Mouse (Mus musculus): ENCODE data around the gene Crybg2. TPM values are rescaled to one million over a fixed set of nuclear protein-coding genes. Genes with fewer than 3 reads are reported as not detected.
A peak's percentile ranks its signal among the peaks of the same experiment; 100 is the strongest.

The Crybg2 gene
- total and polyA plus RNA-seq, 2 experiments from 2014 or later: 2.8 to 5.9 TPM

GRCm38 (mm10) chr4:134113356-134113994, 52.9 kb downstream of the Crybg2 start:
- no peaks in the 10 kb centered on the region for H3K4me1 ChIP-seq (ENCODE audit: insufficient read depth, low read length)
- no peak overlapping the region for H3K9ac ChIP-seq (replicated peaks; ENCODE audit: low read length)
- WGBS: 48% methylated on average over 10 of the region's 10 CpGs
- H3K27ac ChIP-seq: no peak overlapping the region
- no peaks in the 10 kb centered on the region for H3K27me3 ChIP-seq (ENCODE audit: insufficient read depth, low read length)
- ATAC-seq (0 out of 2 replicates have a peak, but pooled peaks have one; percentile 15), DNase-seq (ENCODE audit: low spot score) (no peak)
- no peaks in the 10 kb centered on the region for H3K36me3 ChIP-seq (ENCODE audit: insufficient read depth, low read length)
- no peak overlapping the region for H3K4me2 ChIP-seq (ENCODE audit: low read depth, low read length)
- H3K4me3 ChIP-seq (ENCODE audit: low read length): no peak overlapping the region
- no peaks in the 10 kb centered on the region for H3K9me3 ChIP-seq (ENCODE audit: low read length)
- no peak for TF ChIP-seq CTCF (IDR thresholded peaks at IDR 0.05; ENCODE audit: low read depth)

GRCm38 (mm10) chr4:134114038-134114437, 53.4 kb downstream of the Crybg2 start:
- ATAC-seq (no peak), DNase-seq (ENCODE audit: low spot score) (no peak)
- Histone ChIP-seq H3K27me3 (ENCODE audit: insufficient read depth, low read length) (no peaks in the 10 kb centered on the region), H3K4me2 (ENCODE audit: low read depth, low read length) (no peak overlapping the region), H3K27ac (no peak overlapping the region), H3K4me3 (ENCODE audit: low read length) (no peak overlapping the region), H3K4me1 (ENCODE audit: insufficient read depth, low read length) (no peaks in the 10 kb centered on the region), H3K9me3 (ENCODE audit: low read length) (no peaks in the 10 kb centered on the region), H3K9ac (replicated peaks; ENCODE audit: low read length) (no peak overlapping the region), H3K36me3 (ENCODE audit: insufficient read depth, low read length) (no peaks in the 10 kb centered on the region)
- no peak for TF ChIP-seq CTCF (IDR thresholded peaks at IDR 0.05; ENCODE audit: low read depth)
- WGBS: 90% methylated on average over 4 of the region's 4 CpGs

- H3K27me3 ChIP-seq (ENCODE audit: insufficient read depth, low read length): no peaks in the 10 kb centered on the region
- 89% methylated on average over 16 of the region's 16 CpGs for WGBS
- TF ChIP-seq CTCF (IDR thresholded peaks at IDR 0.05; ENCODE audit: low read depth): no peak
- H3K36me3 ChIP-seq (ENCODE audit: insufficient read depth, low read length): no peaks in the 10 kb centered on the region
- DNase-seq (ENCODE audit: low spot score) (no peak), ATAC-seq (no peak)
- no peak overlapping the region for H3K27ac ChIP-seq
- no peak overlapping the region for H3K9ac ChIP-seq (replicated peaks; ENCODE audit: low read length)
- H3K4me1 ChIP-seq (ENCODE audit: insufficient read depth, low read length): no peaks in the 10 kb centered on the region
- no peak overlapping the region for H3K4me2 ChIP-seq (ENCODE audit: low read depth, low read length)
- H3K9me3 ChIP-seq (ENCODE audit: low read length): no peaks in the 10 kb centered on the region
- H3K4me3 ChIP-seq (ENCODE audit: low read length): no peak overlapping the region
Observed at GRCm38 (mm10) chr4:134115215-134116144, 54.9 kb downstream of the Crybg2 start.

- H3K4me1 ChIP-seq (ENCODE audit: insufficient read depth, low read length): no peaks in the 10 kb centered on the region
- TF ChIP-seq CTCF (IDR thresholded peaks at IDR 0.05; ENCODE audit: low read depth): no peak
- no peak overlapping the region for H3K27ac ChIP-seq
- 86% methylated on average over 2 of the region's 2 CpGs for WGBS
- no peak for DNase-seq (ENCODE audit: low spot score)
- H3K9me3 ChIP-seq (ENCODE audit: low read length): no peaks in the 10 kb centered on the region
- no peak overlapping the region for H3K9ac ChIP-seq (replicated peaks; ENCODE audit: low read length)
- no peaks in the 10 kb centered on the region for H3K36me3 ChIP-seq (ENCODE audit: insufficient read depth, low read length)
- no peak overlapping the region for H3K4me3 ChIP-seq (ENCODE audit: low read length)
- no peaks in the 10 kb centered on the region for H3K27me3 ChIP-seq (ENCODE audit: insufficient read depth, low read length)
- ATAC-seq: no peak
- no peak overlapping the region for H3K4me2 ChIP-seq (ENCODE audit: low read depth, low read length)
Observed at GRCm38 (mm10) chr4:134116501-134116900, 55.9 kb downstream of the Crybg2 start.

GRCm38 (mm10) chr4:134117012-134117411, 56.4 kb downstream of the Crybg2 start:
- 75% methylated on average over 8 of the region's 8 CpGs for WGBS
- Histone ChIP-seq H3K9ac (replicated peaks; ENCODE audit: low read length) (no peak overlapping the region), H3K4me1 (ENCODE audit: insufficient read depth, low read length) (no peaks in the 10 kb centered on the region), H3K27ac (no peak overlapping the region), H3K36me3 (ENCODE audit: insufficient read depth, low read length) (no peaks in the 10 kb centered on the region), H3K9me3 (ENCODE audit: low read length) (no peaks in the 10 kb centered on the region), H3K4me2 (ENCODE audit: low read depth, low read length) (no peak overlapping the region), H3K4me3 (ENCODE audit: low read length) (no peak overlapping the region), H3K27me3 (ENCODE audit: insufficient read depth, low read length) (no peaks in the 10 kb centered on the region)
- DNase-seq (ENCODE audit: low spot score) (no peak), ATAC-seq (no peak)
- TF ChIP-seq CTCF (IDR thresholded peaks at IDR 0.05; ENCODE audit: low read depth): no peak

GRCm38 (mm10) chr4:134118126-134118800, 57.6 kb downstream of the Crybg2 start:
- ATAC-seq: no peak
- no peak for DNase-seq (ENCODE audit: low spot score)
- no peak for TF ChIP-seq CTCF (IDR thresholded peaks at IDR 0.05; ENCODE audit: low read depth)
- Histone ChIP-seq H3K36me3 (ENCODE audit: insufficient read depth, low read length) (no peaks in the 10 kb centered on the region), H3K4me3 (ENCODE audit: low read length) (no peak overlapping the region), H3K27me3 (ENCODE audit: insufficient read depth, low read length) (no peaks in the 10 kb centered on the region), H3K4me2 (ENCODE audit: low read depth, low read length) (no peak overlapping the region), H3K27ac (no peak overlapping the region), H3K9me3 (ENCODE audit: low read length) (no peaks in the 10 kb centered on the region), H3K9ac (replicated peaks; ENCODE audit: low read length) (no peak overlapping the region), H3K4me1 (ENCODE audit: insufficient read depth, low read length) (no peaks in the 10 kb centered on the region)
- 66% methylated on average over 14 of the region's 14 CpGs for WGBS
